Mouse (Mus musculus) embryonic facial prominence, embryonic 10.5 days (tissue): ENCODE results near the gene Lpar1. TPM values are rescaled to one million over a fixed set of nuclear protein-coding genes. Genes with fewer than 3 reads are reported as not detected.

Experiments
- DNase-seq: peaks from one replicate; pipeline ENCODE4 v3.0.0-alpha.2; 2017; ENCODE audit warnings: low spot score
- H3K27ac ChIP-seq: fragments of 300-500 bp; sonication (generic); replicated peaks from 2 replicates; pipeline ENCODE4 v1.5.1; 2016; ENCODE audit warnings: mild to moderate bottlenecking
- H3K27me3 ChIP-seq: fragments of 300-500 bp; sonication (generic); replicated peaks from 2 replicates; pipeline ENCODE4 v1.6.1; 2016; ENCODE audit warnings: low read depth, mild to moderate bottlenecking; ENCODE audit not compliant: poor library complexity, severe bottlenecking
- H3K36me3 ChIP-seq: fragments of 300-500 bp; sonication (generic); replicated peaks from 2 replicates; pipeline ENCODE4 v1.6.1; 2016; ENCODE audit warnings: mild to moderate bottlenecking, moderate library complexity
- H3K4me1 ChIP-seq: fragments of 300-500 bp; sonication (generic); 2 replicates; pipeline ENCODE4 v1.6.1; 2016
- H3K4me3 ChIP-seq: fragments of 300-500 bp; sonication (generic); 2 replicates; pipeline ENCODE4 v1.5.1; 2016; ENCODE audit warnings: mild to moderate bottlenecking, moderate library complexity
- H3K9me3 ChIP-seq: fragments of 300-500 bp; sonication (generic); 2 replicates; pipeline ENCODE4 v1.6.1; 2016; ENCODE audit warnings: mild to moderate bottlenecking
- WGBS: fragments of 180-500 bp; shearing (Covaris S2); methylation state at CpG from one replicate; pipeline ENCODE4 v1.1.7; 2016; 5-methylcytosine and 5-hydroxymethylcytosine counted together
- polyA plus RNA-seq: library from polyadenylated mRNA; unstranded; fragments of >200 nt; fragmentation: Nextera tagmentation; extraction: Ambion mirVana; gene quantifications from 2 replicates; pipeline ENCODE4 v1.2.1, GENCODE M21; 2016

Lpar1 gene
- polyA plus RNA-seq, 1 experiment from 2014 or later: 155 TPM

DNA sequence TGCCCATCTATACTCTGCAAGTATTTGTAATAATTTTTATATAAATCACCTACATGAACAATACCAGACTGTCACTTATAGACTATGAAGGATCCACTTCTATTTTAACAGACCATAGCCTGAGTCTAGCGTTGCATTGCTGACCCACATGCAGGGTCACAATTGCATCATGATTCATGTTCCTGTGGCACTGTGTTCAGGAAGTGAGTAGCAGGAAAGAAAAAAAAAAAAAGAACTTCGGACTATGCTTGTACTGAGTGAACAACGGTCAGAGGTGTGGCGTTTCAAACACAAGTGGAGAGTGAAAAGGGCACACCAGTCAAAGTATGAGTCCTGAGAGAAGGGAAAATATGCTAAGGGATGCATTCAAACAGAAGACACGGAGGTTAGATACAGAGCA is 90.7 kb downstream of the Lpar1 start:
- no peaks in the 10 kb centered on the region for H3K9me3 ChIP-seq
- H3K36me3 ChIP-seq: peaks cover 33% of the 10 kb centered on the region
- no peak overlapping the region for H3K4me3 ChIP-seq
- 83% methylated on average over 5 of the region's 5 CpGs for WGBS
- no peaks in the 10 kb centered on the region for H3K27me3 ChIP-seq
- H3K4me1 ChIP-seq: peaks cover 20% of the 10 kb centered on the region
- H3K27ac ChIP-seq: no peak overlapping the region
- no peak for DNase-seq

DNA sequence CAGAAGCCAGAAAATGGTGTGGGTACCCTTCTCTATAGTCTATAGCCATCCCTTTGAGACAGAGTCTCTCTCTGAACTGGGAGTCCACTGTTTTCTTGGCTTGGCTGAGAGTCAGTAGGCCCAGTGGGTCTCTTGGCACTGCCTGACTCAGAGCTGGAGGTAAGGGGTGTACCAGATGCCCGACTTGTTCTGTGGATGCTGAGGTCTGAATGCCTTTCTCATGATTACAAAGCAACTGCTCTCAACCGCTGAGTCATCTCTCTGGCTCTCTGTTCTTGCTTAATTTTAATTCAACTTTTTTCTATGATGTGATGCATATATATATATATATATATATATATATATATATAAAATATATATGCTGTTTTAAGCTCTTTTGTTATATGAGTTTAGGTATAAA is 91.1 kb downstream of the Lpar1 start:
- Histone ChIP-seq H3K36me3 (peaks cover 33% of the 10 kb centered on the region), H3K27ac (no peak overlapping the region), H3K4me3 (no peak overlapping the region), H3K4me1 (peaks cover 20% of the 10 kb centered on the region), H3K9me3 (no peaks in the 10 kb centered on the region), H3K27me3 (no peaks in the 10 kb centered on the region)
- 94% methylated on average over 2 of the region's 2 CpGs for WGBS
- DNase-seq: no peak

DNA sequence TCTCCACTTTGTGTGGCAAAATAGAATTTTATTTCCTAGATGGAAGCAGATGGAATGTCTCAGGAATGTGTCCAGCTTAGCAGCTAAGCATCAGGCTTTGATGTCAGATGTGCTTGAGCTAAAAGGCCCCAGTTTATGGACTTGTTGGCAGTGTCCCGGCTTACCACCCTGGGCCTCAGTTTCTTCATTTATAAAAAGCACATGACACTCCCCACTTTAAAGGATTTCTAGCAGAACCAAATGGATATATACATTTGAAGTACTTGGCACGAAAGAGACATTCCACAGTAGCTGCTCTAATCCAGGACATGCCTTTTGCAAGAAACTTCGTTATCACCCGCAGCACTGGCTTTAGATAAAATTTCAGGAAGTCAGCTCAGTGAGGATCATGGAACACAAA is 100.4 kb downstream of the Lpar1 start:
- no peak for DNase-seq
- Histone ChIP-seq H3K27me3 (no peaks in the 10 kb centered on the region), H3K9me3 (0 out of 2 replicates have a peak, but pooled peaks cover 2% of the 10 kb centered on the region), H3K4me3 (no peak overlapping the region), H3K27ac (no peak overlapping the region), H3K36me3 (peaks cover 33% of the 10 kb centered on the region), H3K4me1 (no peaks in the 10 kb centered on the region)
- 84% methylated on average over 4 of the region's 4 CpGs for WGBS

DNA sequence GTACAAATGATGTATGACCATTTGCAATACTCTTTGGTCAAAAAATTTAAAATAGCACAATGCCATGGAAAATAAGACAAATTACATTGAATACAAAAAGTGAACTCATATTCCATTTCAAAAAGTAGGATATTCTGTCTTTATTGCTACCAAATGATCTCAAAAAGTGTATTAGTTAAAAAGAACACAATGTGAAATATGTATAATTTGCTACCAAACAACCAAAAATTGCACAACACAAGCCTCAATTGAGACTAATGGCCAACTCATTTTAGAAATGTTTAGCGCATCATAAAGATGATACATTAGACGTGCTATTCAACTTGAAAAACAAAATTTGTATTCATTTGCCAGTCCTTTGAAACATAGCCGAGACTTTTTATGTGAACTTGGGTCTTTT is 104.9 kb downstream of the Lpar1 start:
- no peak overlapping the region for H3K27ac ChIP-seq
- 93% methylated on average over 3 of the region's 3 CpGs for WGBS
- no peak for DNase-seq

GRCm38 (mm10) chr4:58447841-58448240 is 105.9 kb downstream of the Lpar1 start:
- 79% methylated on average over 7 of the region's 7 CpGs for WGBS
- Histone ChIP-seq H3K27me3 (no peaks in the 10 kb centered on the region), H3K4me3 (no peak overlapping the region), H3K27ac (no peak overlapping the region), H3K9me3 (no peaks in the 10 kb centered on the region), H3K4me1 (peaks cover under 1% of the 10 kb centered on the region; the same call in 1 of the 2 replicates), H3K36me3 (peaks cover 17% of the 10 kb centered on the region)
- DNase-seq: no peak

More for the DNA sequence above, 104.9 kb downstream of the Lpar1 start:
- H3K27me3 ChIP-seq: no peaks in the 10 kb centered on the region
- no peaks in the 10 kb centered on the region for H3K9me3 ChIP-seq
- peaks cover 18% of the 10 kb centered on the region for H3K36me3 ChIP-seq
- H3K4me1 ChIP-seq: no peaks in the 10 kb centered on the region
- H3K4me3 ChIP-seq: no peak overlapping the region

GRCm38 (mm10) chr4:58445846-58446245 is 107.9 kb downstream of the Lpar1 start:
- 91% methylated on average over 6 of the region's 6 CpGs for WGBS
- DNase-seq: no peak

DNA sequence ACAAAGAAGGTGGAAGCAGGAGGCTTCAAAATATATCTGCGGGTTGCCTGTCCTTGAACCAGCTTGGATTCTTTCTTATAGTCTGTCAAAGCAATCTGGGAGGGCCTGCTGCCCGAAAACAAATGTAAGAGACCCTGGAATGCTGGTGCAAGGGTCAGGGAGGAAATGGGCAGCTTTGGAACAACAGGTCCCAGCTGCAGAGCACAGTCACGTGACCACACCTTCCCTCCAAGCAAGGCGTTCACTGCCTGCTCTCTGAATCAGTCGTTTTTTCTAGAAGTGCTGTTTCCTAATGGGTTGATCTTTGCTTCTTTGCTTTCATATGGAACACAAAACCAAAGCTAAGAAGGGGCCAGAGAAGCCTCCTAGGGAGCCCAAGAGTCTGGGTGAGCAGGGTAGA is 111.4 kb downstream of the Lpar1 start:
- DNase-seq: peak; percentile 38
- WGBS: 48% methylated on average over 5 of the region's 5 CpGs
- peaks cover 15% of the 10 kb centered on the region for H3K36me3 ChIP-seq

More at GRCm38 (mm10) chr4:58445846-58446245, 107.9 kb downstream of the Lpar1 start:
- H3K4me3 ChIP-seq: no peak overlapping the region
- no peaks in the 10 kb centered on the region for H3K9me3 ChIP-seq
- H3K36me3 ChIP-seq: peaks cover 23% of the 10 kb centered on the region
- H3K27ac ChIP-seq: no peak overlapping the region
- H3K4me1 ChIP-seq: peaks cover 13% of the 10 kb centered on the region
- H3K27me3 ChIP-seq: no peaks in the 10 kb centered on the region

DNA sequence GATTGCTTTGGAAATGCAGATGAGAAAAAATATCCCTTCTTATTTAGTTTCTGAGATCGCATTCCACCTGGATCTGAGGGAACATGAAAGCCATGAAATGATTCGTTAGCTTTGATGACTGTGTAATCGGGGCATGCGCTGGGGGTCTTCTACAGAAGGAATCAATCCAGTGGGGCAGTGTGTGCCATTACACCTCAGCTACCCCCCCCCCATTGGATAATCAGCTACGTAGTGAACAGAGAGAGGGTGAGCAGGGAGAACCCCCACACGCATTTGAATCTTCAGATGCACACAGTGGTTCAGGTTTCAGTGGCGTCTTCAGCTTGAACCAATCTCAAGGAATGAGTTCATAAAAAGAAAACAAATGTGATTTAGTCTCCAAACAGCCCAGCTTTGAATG is 115.0 kb downstream of the Lpar1 start:
- H3K36me3 ChIP-seq: peaks cover 52% of the 10 kb centered on the region
- H3K27me3 ChIP-seq: no peaks in the 10 kb centered on the region
- no peak overlapping the region for H3K27ac ChIP-seq
- DNase-seq: no peak
- peaks cover 28% of the 10 kb centered on the region for H3K4me1 ChIP-seq
- H3K9me3 ChIP-seq: no peaks in the 10 kb centered on the region
- 68% methylated on average over 7 of the region's 7 CpGs for WGBS
- H3K4me3 ChIP-seq: no peak overlapping the region

More for the DNA sequence above, 111.4 kb downstream of the Lpar1 start:
- no peaks in the 10 kb centered on the region for H3K9me3 ChIP-seq
- no peaks in the 10 kb centered on the region for H3K27me3 ChIP-seq
- H3K27ac ChIP-seq: no peak overlapping the region
- no peak overlapping the region for H3K4me3 ChIP-seq
- H3K4me1 ChIP-seq: peaks cover 28% of the 10 kb centered on the region

DNA sequence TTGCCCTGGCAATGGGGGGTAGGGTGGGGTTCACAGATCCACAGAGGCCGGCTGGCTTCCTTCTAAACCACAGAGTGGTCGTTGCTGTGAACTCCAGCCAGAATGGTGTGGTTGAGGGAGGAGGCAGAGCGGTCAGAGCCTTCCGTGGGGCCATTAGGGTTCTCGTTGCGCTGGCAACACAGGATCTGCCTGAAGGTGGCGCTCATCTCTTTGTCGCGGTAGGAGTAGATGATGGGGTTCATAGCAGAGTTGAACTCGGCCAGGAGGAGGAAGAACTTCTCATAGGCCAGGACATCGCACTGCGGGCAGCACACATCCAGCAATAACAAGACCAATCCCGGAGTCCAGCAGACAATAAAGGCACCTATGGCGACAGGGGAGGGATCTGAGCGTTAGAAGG is 116.4 kb downstream of the Lpar1 start:
- Histone ChIP-seq H3K27ac (no peak overlapping the region), H3K4me1 (peaks cover 22% of the 10 kb centered on the region), H3K9me3 (no peaks in the 10 kb centered on the region), H3K27me3 (no peaks in the 10 kb centered on the region), H3K36me3 (peaks cover 57% of the 10 kb centered on the region), H3K4me3 (no peak overlapping the region)
- WGBS: 84% methylated on average over 15 of the region's 15 CpGs
- no peak for DNase-seq

- H3K4me1 ChIP-seq: peaks cover 16% of the 10 kb centered on the region
- no peaks in the 10 kb centered on the region for H3K36me3 ChIP-seq
- no peak overlapping the region for H3K4me3 ChIP-seq
- no peaks in the 10 kb centered on the region for H3K27me3 ChIP-seq
- H3K9me3 ChIP-seq: 0 out of 2 replicates have a peak, but pooled peaks cover 3% of the 10 kb centered on the region
- 43% methylated on average over 9 of the region's 9 CpGs for WGBS
- H3K27ac ChIP-seq: no peak overlapping the region
- DNase-seq: peak; percentile 38
Observed at GRCm38 (mm10) chr4:58423276-58423930, 130.3 kb downstream of the Lpar1 start.

DNA sequence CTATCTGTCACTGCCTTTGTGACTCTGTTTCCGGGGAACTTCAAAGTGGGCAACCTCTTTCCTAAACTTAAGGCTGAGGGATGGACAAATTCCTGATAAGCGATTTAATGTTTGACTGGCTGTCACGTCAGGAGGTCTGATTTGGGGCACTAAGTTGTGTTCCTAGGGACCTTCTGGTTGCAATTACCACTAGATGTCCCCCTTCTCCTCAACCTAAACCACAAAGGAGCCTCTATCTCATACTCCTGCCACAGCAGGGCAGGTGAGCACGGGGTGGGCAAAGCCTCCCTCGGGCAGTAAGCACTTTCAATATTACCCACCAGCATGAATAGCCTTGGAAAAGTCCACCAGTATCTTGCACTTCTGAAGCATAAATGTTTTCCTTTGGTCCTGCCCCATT is 134.5 kb downstream of the Lpar1 start:
- H3K4me1 ChIP-seq: peaks cover 16% of the 10 kb centered on the region
- H3K9me3 ChIP-seq: 0 out of 2 replicates have a peak, but pooled peaks cover 3% of the 10 kb centered on the region
- H3K27me3 ChIP-seq: no peaks in the 10 kb centered on the region
- H3K27ac ChIP-seq: no peak overlapping the region
- 42% methylated on average over 5 of the region's 5 CpGs for WGBS
- H3K4me3 ChIP-seq: no peak overlapping the region
- no peaks in the 10 kb centered on the region for H3K36me3 ChIP-seq
- no peak for DNase-seq

DNA sequence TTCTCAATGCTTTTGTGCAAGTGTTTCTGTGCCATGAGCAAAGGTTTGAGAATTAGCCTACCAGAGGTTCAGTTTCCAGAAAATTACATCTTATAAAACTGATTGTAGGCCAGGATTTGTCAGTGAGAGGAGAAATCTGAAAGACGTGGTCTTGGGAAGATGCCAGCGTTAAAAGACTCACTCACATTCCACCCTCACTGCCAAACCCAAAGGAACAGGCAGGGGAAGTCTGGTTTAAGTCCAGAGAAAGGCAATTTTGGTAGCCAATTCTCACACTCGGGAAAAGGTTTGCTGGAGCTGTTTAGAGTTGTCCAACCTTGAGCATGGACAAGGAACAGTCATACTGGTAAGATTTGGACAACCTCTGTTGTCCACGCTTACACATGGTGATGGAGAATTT is 136.4 kb downstream of the Lpar1 start:
- Histone ChIP-seq H3K4me3 (no peak overlapping the region), H3K27me3 (no peaks in the 10 kb centered on the region), H3K9me3 (0 out of 2 replicates have a peak, but pooled peaks cover 3% of the 10 kb centered on the region), H3K27ac (no peak overlapping the region), H3K4me1 (peaks cover 3% of the 10 kb centered on the region; the same call in 1 of the 2 replicates), H3K36me3 (no peaks in the 10 kb centered on the region)
- 80% methylated on average over 4 of the region's 4 CpGs for WGBS
- DNase-seq: no peak

GRCm38 (mm10) chr4:58415537-58415936 is 138.2 kb downstream of the Lpar1 start:
- WGBS: 91% methylated on average over 3 of the region's 3 CpGs
- H3K9me3 ChIP-seq: no peaks in the 10 kb centered on the region
- no peaks in the 10 kb centered on the region for H3K27me3 ChIP-seq
- no peak overlapping the region for H3K4me3 ChIP-seq
- DNase-seq: no peak
- no peaks in the 10 kb centered on the region for H3K36me3 ChIP-seq
- peaks cover 3% of the 10 kb centered on the region; the same call in 1 of the 2 replicates for H3K4me1 ChIP-seq
- no peak overlapping the region for H3K27ac ChIP-seq
